Mouse (Mus musculus): Measurements from ENCODE around the gene Dusp11. TPM values are rescaled to one million over a fixed set of nuclear protein-coding genes. Genes with fewer than 3 reads are reported as not detected.
"Not testable (repeated sequence)": the region's sequence is repeated elsewhere in the genome, so short reads cannot be mapped to it uniquely, and the experiment has no call there.

The Dusp11 gene
- polyA plus RNA-seq, 1 experiment from 2014 or later: 35.2 TPM

DNA sequence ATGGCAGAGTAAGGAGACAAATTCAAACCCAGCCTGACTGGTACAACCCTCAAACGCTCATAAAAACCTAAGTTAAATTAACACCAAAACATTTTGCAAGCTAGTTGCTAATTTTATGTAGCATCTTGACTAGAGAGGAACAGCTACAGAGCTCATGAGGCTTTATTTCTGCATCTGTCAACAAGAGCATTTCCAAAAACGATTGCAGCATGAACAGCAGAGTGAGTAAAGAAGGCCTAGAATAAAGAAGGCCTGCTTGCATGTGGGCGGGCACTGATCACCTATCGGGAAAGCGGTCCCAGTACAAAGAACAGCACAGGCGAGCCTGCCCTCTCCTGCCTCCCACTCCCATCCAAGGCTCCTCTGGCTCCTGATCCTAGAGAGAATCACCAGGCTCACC lies 12.9 kb downstream of the Dusp11 start:
- H3K9ac ChIP-seq (ENCODE audit: low read length): no peak overlapping the region
- DNase-seq (ENCODE audit: low spot score) (no peak), ATAC-seq (no peak)
- H3K4me2 ChIP-seq (ENCODE audit: low read length): no peak overlapping the region
- no peaks in the 10 kb centered on the region for H3K27me3 ChIP-seq (replicated peaks; ENCODE audit: control insufficient read depth, insufficient read depth, low read length)
- H3K4me3 ChIP-seq (ENCODE audit: low read depth, low read length): no peak overlapping the region
- H3K4me1 ChIP-seq (ENCODE audit: control insufficient read depth, insufficient read depth, low read length): no peaks in the 10 kb centered on the region
- WGBS: 84% methylated on average over 6 of the region's 6 CpGs
- peaks cover 91% of the 10 kb centered on the region for H3K36me3 ChIP-seq (ENCODE audit: control insufficient read depth, insufficient read depth, low read length)
- H3K27ac ChIP-seq (ENCODE audit: low read depth, low read length): no peak overlapping the region
- H3K9me3 ChIP-seq (replicated peaks; ENCODE audit: control insufficient read depth, low read length): no peaks in the 10 kb centered on the region

DNA sequence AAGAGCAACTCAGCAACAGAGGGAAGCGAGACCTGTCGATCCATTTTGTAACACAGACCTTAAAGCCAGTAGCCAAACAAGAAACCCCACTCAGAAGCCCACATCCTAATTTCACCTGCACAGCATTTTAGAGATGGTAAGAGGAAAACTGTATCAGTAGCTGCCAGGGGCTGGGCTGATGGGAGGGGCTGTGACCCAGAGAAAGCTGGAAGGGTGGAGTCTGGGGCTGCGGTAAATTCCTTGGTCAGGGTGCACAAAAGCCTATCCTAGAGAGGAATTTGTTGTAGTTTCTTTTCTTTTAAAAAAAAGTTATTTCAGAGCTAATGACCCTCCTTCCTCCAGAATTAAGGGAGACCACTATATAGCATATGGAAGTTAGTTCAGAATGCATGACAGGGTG lies 19.0 kb downstream of the Dusp11 start:
- Histone ChIP-seq H3K9me3 (replicated peaks; ENCODE audit: control insufficient read depth, low read length) (no peaks in the 10 kb centered on the region), H3K27me3 (replicated peaks; ENCODE audit: control insufficient read depth, insufficient read depth, low read length) (no peaks in the 10 kb centered on the region), H3K4me1 (ENCODE audit: control insufficient read depth, insufficient read depth, low read length) (no peaks in the 10 kb centered on the region), H3K4me2 (ENCODE audit: low read length) (no peak overlapping the region), H3K9ac (ENCODE audit: low read length) (no peak overlapping the region), H3K27ac (ENCODE audit: low read depth, low read length) (no peak overlapping the region), H3K4me3 (ENCODE audit: low read depth, low read length) (no peak overlapping the region), H3K36me3 (ENCODE audit: control insufficient read depth, insufficient read depth, low read length) (peaks cover 50% of the 10 kb centered on the region)
- DNase-seq (ENCODE audit: low spot score) (no peak), ATAC-seq (no peak)
- WGBS: 96% methylated on average over 3 of the region's 3 CpGs

DNA sequence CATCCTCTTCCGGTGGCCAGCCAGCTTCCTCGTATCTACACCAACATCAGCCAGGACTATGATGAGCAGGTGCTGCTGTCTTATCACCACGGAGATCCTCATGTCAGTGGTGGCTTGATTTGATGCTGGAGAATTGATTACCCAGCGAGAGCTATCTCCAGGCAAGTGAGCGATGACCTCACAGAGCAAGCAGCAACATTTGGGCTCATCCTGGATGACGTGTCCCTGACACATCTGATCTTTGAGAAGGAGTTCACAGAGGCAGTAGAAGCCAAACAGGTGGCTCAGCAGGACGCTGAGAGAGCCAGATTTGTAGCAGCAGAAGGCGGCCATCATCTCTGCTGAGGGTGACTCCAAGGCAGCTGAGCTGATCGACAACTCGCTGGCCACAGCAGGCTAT lies 22.8 kb downstream of the Dusp11 start:
- peaks cover 14% of the 10 kb centered on the region for H3K36me3 ChIP-seq (ENCODE audit: control insufficient read depth, insufficient read depth, low read length)
- ATAC-seq (no peak), DNase-seq (ENCODE audit: low spot score) (no peak)
- no peak overlapping the region for H3K4me3 ChIP-seq (ENCODE audit: low read depth, low read length)
- no peaks in the 10 kb centered on the region for H3K27me3 ChIP-seq (replicated peaks; ENCODE audit: control insufficient read depth, insufficient read depth, low read length)
- WGBS: 84% methylated on average over 10 of the region's 10 CpGs
- no peak overlapping the region for H3K27ac ChIP-seq (ENCODE audit: low read depth, low read length)
- H3K9me3 ChIP-seq (replicated peaks; ENCODE audit: control insufficient read depth, low read length): no peaks in the 10 kb centered on the region
- no peak overlapping the region for H3K4me2 ChIP-seq (ENCODE audit: low read length)
- no peak overlapping the region for H3K9ac ChIP-seq (ENCODE audit: low read length)
- no peaks in the 10 kb centered on the region for H3K4me1 ChIP-seq (ENCODE audit: control insufficient read depth, insufficient read depth, low read length)

DNA sequence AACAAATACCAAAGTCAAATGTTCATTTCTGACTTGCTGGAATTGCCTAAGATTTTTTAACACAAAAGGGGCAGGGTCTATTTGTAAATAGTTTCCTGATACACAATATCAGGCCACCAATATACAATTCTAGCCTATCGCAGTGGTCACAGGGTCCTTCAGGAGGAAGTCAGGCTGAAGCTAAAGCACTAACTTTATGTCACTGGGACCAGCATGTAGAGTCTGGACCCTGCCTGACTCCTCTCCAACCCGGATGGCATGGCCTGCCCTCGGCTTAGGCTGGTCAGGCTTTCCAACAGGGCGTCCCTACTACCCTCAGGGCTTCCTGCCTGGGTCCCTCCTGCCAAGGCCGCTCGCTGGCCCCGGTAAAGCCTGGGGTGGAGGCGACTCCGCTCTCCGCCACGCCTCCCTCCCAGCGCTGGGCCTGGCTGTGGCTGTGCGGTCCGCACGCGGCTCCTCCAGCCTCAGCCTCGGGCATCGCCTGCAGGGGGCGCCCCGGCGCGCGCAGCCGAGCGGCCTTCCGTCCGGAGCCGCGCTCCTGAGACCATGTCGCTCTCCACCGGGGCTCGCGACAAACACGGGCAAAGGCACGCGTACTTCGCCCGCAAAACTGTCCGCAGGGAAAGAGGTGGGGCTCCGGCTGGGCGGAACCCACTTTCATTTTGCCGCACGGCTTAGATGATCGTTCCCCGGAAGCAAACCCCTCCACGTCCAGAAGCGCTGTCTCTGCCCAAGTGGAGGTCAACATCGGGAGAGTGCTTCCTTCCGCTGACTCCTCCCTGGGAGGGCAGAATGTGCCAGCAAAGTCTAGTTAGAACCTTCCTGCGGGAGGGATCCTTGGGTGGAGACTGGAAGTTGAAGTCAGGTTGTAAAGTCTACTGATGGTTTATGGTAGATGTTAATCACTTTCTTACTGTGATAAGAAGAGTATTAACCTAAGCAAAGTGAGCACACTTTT lies 24.7 kb downstream of the Dusp11 start:
- Histone ChIP-seq H3K9ac (ENCODE audit: low read length) (peak overlapping the region; percentile 58), H3K4me3 (ENCODE audit: low read depth, low read length) (peak overlapping the region; percentile 39), H3K4me2 (ENCODE audit: low read length) (peak overlapping the region; percentile 57)
- H3K27ac ChIP-seq (ENCODE audit: low read depth, low read length); H3K27me3 ChIP-seq (replicated peaks; ENCODE audit: control insufficient read depth, insufficient read depth, low read length); H3K36me3 ChIP-seq (ENCODE audit: control insufficient read depth, insufficient read depth, low read length); H3K9me3 ChIP-seq (replicated peaks; ENCODE audit: control insufficient read depth, low read length); H3K4me1 ChIP-seq (ENCODE audit: control insufficient read depth, insufficient read depth, low read length): not testable (repeated sequence)
- ATAC-seq (peak; percentile 95), DNase-seq (ENCODE audit: low spot score) (peak; percentile 71)
- 3% methylated on average over 44 of the region's 50 CpGs for WGBS

DNA sequence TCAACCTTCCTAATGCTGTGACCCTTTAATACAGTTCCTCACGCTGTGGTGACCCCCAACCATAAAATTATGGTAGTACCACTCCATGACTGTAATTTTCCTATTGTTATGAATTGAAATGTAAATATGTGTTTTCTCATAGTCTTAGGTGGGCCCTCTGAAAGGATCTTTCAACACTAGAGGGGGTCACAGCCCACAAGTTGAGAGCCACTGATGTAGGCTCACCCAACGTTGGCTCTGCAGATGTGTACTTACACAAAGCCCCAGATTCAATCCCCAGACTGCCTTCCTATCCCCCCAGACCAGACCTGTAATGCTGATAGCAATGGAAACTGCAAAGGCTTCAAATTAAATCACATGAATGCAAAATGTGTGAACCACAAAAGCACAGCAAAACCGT lies 25.8 kb downstream of the Dusp11 start:
- H3K27ac ChIP-seq (ENCODE audit: low read depth, low read length): no peak overlapping the region
- H3K4me3 ChIP-seq (ENCODE audit: low read depth, low read length): no peak overlapping the region
- no peaks in the 10 kb centered on the region for H3K4me1 ChIP-seq (ENCODE audit: control insufficient read depth, insufficient read depth, low read length)
- H3K36me3 ChIP-seq (ENCODE audit: control insufficient read depth, insufficient read depth, low read length): 0 out of 2 replicates have a peak, but pooled peaks cover 11% of the 10 kb centered on the region
- no peak for DNase-seq (ENCODE audit: low spot score)
- H3K4me2 ChIP-seq (ENCODE audit: low read length): no peak overlapping the region
- 61% methylated on average over 3 of the region's 3 CpGs for WGBS
- no peaks in the 10 kb centered on the region for H3K9me3 ChIP-seq (replicated peaks; ENCODE audit: control insufficient read depth, low read length)
- H3K27me3 ChIP-seq (replicated peaks; ENCODE audit: control insufficient read depth, insufficient read depth, low read length): no peaks in the 10 kb centered on the region
- no peak for ATAC-seq
- no peak overlapping the region for H3K9ac ChIP-seq (ENCODE audit: low read length)

DNA sequence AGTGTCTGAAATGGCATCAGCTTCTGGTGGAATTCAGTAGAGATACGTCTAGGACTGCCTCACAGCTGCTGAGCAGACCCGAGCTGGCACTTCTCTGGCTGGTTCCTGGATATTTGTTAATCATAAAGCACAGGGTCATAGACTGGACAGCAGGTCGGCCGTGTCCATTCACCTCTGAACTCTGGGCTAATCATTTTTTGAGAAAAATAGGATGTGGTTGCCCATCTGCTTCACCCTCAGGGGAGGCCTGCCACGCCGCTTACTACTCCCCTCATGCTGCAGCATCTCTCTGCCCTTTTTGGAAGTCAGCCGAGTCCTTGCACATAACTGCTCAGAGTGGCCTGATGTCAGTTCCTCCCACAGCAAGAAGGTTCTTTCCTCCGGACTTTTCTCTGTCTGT lies 27.4 kb downstream of the Dusp11 start:
- no peak overlapping the region for H3K27ac ChIP-seq (ENCODE audit: low read depth, low read length)
- no peaks in the 10 kb centered on the region for H3K9me3 ChIP-seq (replicated peaks; ENCODE audit: control insufficient read depth, low read length)
- H3K4me2 ChIP-seq (ENCODE audit: low read length): no peak overlapping the region
- no peaks in the 10 kb centered on the region for H3K4me1 ChIP-seq (ENCODE audit: control insufficient read depth, insufficient read depth, low read length)
- 90% methylated on average over 8 of the region's 8 CpGs for WGBS
- H3K27me3 ChIP-seq (replicated peaks; ENCODE audit: control insufficient read depth, insufficient read depth, low read length): no peaks in the 10 kb centered on the region
- no peak overlapping the region for H3K4me3 ChIP-seq (ENCODE audit: low read depth, low read length)
- no peak overlapping the region for H3K9ac ChIP-seq (ENCODE audit: low read length)
- H3K36me3 ChIP-seq (ENCODE audit: control insufficient read depth, insufficient read depth, low read length): peaks cover 24% of the 10 kb centered on the region
- DNase-seq (ENCODE audit: low spot score): no peak
- ATAC-seq: no peak

DNA sequence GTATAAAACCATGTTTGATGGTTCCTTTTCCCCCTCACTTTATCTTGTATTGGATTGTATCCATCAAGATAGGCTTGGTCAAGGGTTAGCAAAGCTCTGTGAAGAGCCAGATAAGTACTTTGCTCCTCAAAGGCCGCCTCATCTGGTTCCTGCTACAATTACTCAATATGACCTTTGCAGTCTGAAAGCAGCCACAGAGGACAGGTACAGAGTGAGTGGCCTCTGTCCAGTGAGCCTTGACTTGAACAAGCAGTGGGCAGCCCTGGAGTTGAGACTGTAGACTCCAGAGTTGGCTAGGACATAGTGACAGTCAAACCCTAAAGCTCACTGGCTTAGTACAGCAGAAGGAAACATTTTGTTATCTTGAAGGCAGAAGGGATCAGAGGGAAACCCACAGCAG lies 32.2 kb downstream of the Dusp11 start:
- H3K27me3 ChIP-seq (replicated peaks; ENCODE audit: control insufficient read depth, insufficient read depth, low read length): no peaks in the 10 kb centered on the region
- peaks cover 66% of the 10 kb centered on the region for H3K36me3 ChIP-seq (ENCODE audit: control insufficient read depth, insufficient read depth, low read length)
- no peaks in the 10 kb centered on the region for H3K9me3 ChIP-seq (replicated peaks; ENCODE audit: control insufficient read depth, low read length)
- no peaks in the 10 kb centered on the region for H3K4me1 ChIP-seq (ENCODE audit: control insufficient read depth, insufficient read depth, low read length)
- H3K27ac ChIP-seq (ENCODE audit: low read depth, low read length): no peak overlapping the region
- no peak overlapping the region for H3K9ac ChIP-seq (ENCODE audit: low read length)
- WGBS: 96% methylated on average over 1 of the region's 1 CpGs
- DNase-seq (ENCODE audit: low spot score) (no peak), ATAC-seq (no peak)
- no peak overlapping the region for H3K4me2 ChIP-seq (ENCODE audit: low read length)
- H3K4me3 ChIP-seq (ENCODE audit: low read depth, low read length): no peak overlapping the region

- H3K4me2 ChIP-seq (ENCODE audit: low read length): no peak overlapping the region
- no peaks in the 10 kb centered on the region for H3K27me3 ChIP-seq (replicated peaks; ENCODE audit: control insufficient read depth, insufficient read depth, low read length)
- no peaks in the 10 kb centered on the region for H3K9me3 ChIP-seq (replicated peaks; ENCODE audit: control insufficient read depth, low read length)
- DNase-seq (ENCODE audit: low spot score): no peak
- no peaks in the 10 kb centered on the region for H3K4me1 ChIP-seq (ENCODE audit: control insufficient read depth, insufficient read depth, low read length)
- no peak overlapping the region for H3K27ac ChIP-seq (ENCODE audit: low read depth, low read length)
- H3K36me3 ChIP-seq (ENCODE audit: control insufficient read depth, insufficient read depth, low read length): peaks cover 66% of the 10 kb centered on the region
- no peak overlapping the region for H3K4me3 ChIP-seq (ENCODE audit: low read depth, low read length)
- 92% methylated on average over 9 of the region's 9 CpGs for WGBS
- no peak for ATAC-seq
- H3K9ac ChIP-seq (ENCODE audit: low read length): no peak overlapping the region
Observed at GRCm38 (mm10) chr6:85927476-85928464, 33.7 kb downstream of the Dusp11 start.

Measured in forebrain, embryonic 14.5 days (tissue).